Mouse (Mus musculus) embryonic facial prominence, embryonic 15.5 days (tissue): Measurements from ENCODE around the gene Rgsl1. TPM values are rescaled to one million over a fixed set of nuclear protein-coding genes. Genes with fewer than 3 reads are reported as not detected.
"Not testable (repeated sequence)": the region's sequence is repeated elsewhere in the genome, so short reads cannot be mapped to it uniquely, and the experiment has no call there.

Experiments
- ATAC-seq: fragments of 200-750 bp; cut with Nextera tagmentation; 2 replicates; pipeline ENCODE4 v1.8.0; 2017; ENCODE audit warnings: low read depth, moderate TSS enrichment; ENCODE audit not compliant: insufficient number of reproducible peaks, low FRiP score, low TSS enrichment
- H3K27ac ChIP-seq: fragments of 300-500 bp; sonication (generic); replicated peaks from 2 replicates; pipeline ENCODE4 v1.5.1; 2015; ENCODE audit warnings: mild to moderate bottlenecking, inconsistent platforms
- H3K27me3 ChIP-seq: fragments of 300-500 bp; sonication (generic); 2 replicates; pipeline ENCODE4 v1.6.1; 2015; ENCODE audit warnings: inconsistent platforms
- H3K36me3 ChIP-seq: fragments of 300-500 bp; sonication (generic); 2 replicates; pipeline ENCODE4 v1.6.1; 2015; ENCODE audit warnings: mild to moderate bottlenecking, inconsistent platforms
- H3K4me1 ChIP-seq: fragments of 300-500 bp; sonication (generic); 2 replicates; pipeline ENCODE4 v1.6.1; 2015; ENCODE audit warnings: inconsistent platforms
- H3K4me2 ChIP-seq: fragments of 300-500 bp; sonication (generic); replicated peaks from 2 replicates; pipeline ENCODE4 v1.6.1; 2015; ENCODE audit warnings: mild to moderate bottlenecking, inconsistent platforms
- H3K4me3 ChIP-seq: fragments of 300-500 bp; sonication (generic); replicated peaks from 2 replicates; pipeline ENCODE4 v1.5.1; 2015; ENCODE audit warnings: mild to moderate bottlenecking, inconsistent platforms
- H3K9ac ChIP-seq: fragments of 300-500 bp; sonication (generic); 2 replicates; pipeline ENCODE4 v1.6.1; 2015; ENCODE audit warnings: inconsistent platforms
- H3K9me3 ChIP-seq: fragments of 300-500 bp; sonication (generic); replicated peaks from 2 replicates; pipeline ENCODE4 v1.6.1; 2016; ENCODE audit warnings: inconsistent platforms
- WGBS: fragments of 180-500 bp; shearing (Covaris S2); methylation state at CpG from one replicate; pipeline ENCODE4 v1.1.7; 2015; 5-methylcytosine and 5-hydroxymethylcytosine counted together
- polyA plus RNA-seq: library from polyadenylated mRNA; unstranded; fragments of >200 nt; fragmentation: Nextera tagmentation; extraction: Ambion mirVana; gene quantifications from 2 replicates; pipeline ENCODE4 v1.2.1, GENCODE M21; 2015

Gene Rgsl1
- polyA plus RNA-seq = 0.14 and 0.37 TPM in 2 replicates

- no peak for ATAC-seq
- H3K27me3 ChIP-seq = no peaks in the 10 kb centered on the region
- H3K4me3 ChIP-seq = no peak within 1 kb of the TSS
- H3K4me1 ChIP-seq = no peaks in the 10 kb centered on the region
- no peaks in the 10 kb centered on the region for H3K36me3 ChIP-seq
- H3K9ac ChIP-seq = no peak within 1 kb of the TSS
- no peak within 1 kb of the TSS for H3K4me2 ChIP-seq
- WGBS = 95% methylated on average over 8 of the region's 8 CpGs
- H3K9me3 ChIP-seq = no peaks in the 10 kb centered on the region
- H3K27ac ChIP-seq = no peak within 1 kb of the TSS
Observed at GRCm38 (mm10) chr1:153844042-153844441, at the start of gene Rgsl1. TSS of gene Rgsl1 (minus strand) at chr1:153844142.

GRCm38 (mm10) chr1:153891442-153891841, 47.5 kb upstream of the Rgsl1 start, which contains the start of gene Teddm1a:
TSS of gene Teddm1a (plus strand) at chr1:153891742.
- Histone ChIP-seq H3K4me2 (no peak within 1 kb of the TSS), H3K36me3 (no peaks in the 10 kb centered on the region), H3K9me3 (no peaks in the 10 kb centered on the region), H3K27ac (no peak within 1 kb of the TSS), H3K4me3 (no peak within 1 kb of the TSS), H3K27me3 (0 out of 2 replicates have a peak, but pooled peaks cover 3% of the 10 kb centered on the region), H3K4me1 (peaks cover 5% of the 10 kb centered on the region), H3K9ac (no peak within 1 kb of the TSS)
- 51% methylated on average over 4 of the region's 4 CpGs for WGBS
- ATAC-seq = no peak

- no peak overlapping the region for H3K9ac ChIP-seq
- WGBS = 91% methylated on average over 10 of the region's 10 CpGs
- H3K27ac ChIP-seq = no peak overlapping the region
- no peaks in the 10 kb centered on the region for H3K9me3 ChIP-seq
- no peak overlapping the region for H3K4me3 ChIP-seq
- no peaks in the 10 kb centered on the region for H3K36me3 ChIP-seq
- peaks cover 8% of the 10 kb centered on the region for H3K4me1 ChIP-seq
- H3K27me3 ChIP-seq = 0 out of 2 replicates have a peak, but pooled peaks cover 3% of the 10 kb centered on the region
- H3K4me2 ChIP-seq = no peak overlapping the region
- no peak for ATAC-seq
Observed at GRCm38 (mm10) chr1:153890121-153890520, 46.2 kb upstream of the Rgsl1 start.

- ATAC-seq = no peak
- WGBS = 21% methylated on average over 17 of the region's 17 CpGs
- Histone ChIP-seq H3K36me3 (no peaks in the 10 kb centered on the region), H3K27me3 (0 out of 2 replicates have a peak, but pooled peaks cover 1% of the 10 kb centered on the region), H3K9ac (no peak overlapping the region), H3K9me3 (no peaks in the 10 kb centered on the region), H3K4me3 (no peak overlapping the region), H3K4me1 (peaks cover 7% of the 10 kb centered on the region), H3K4me2 (no peak overlapping the region), H3K27ac (no peak overlapping the region)
Observed at GRCm38 (mm10) chr1:153886024-153886633, 42.2 kb upstream of the Rgsl1 start.

- not testable (repeated sequence) for H3K27ac ChIP-seq, H3K9ac ChIP-seq, H3K36me3 ChIP-seq, H3K4me3 ChIP-seq, H3K9me3 ChIP-seq, ATAC-seq, H3K27me3 ChIP-seq, H3K4me2 ChIP-seq, H3K4me1 ChIP-seq
- 93% methylated on average over 17 of the region's 17 CpGs for WGBS
Observed at GRCm38 (mm10) chr1:153880391-153880790, 36.4 kb upstream of the Rgsl1 start.

- no peak within 1 kb of the TSS for H3K9ac ChIP-seq
- no peaks in the 10 kb centered on the region for H3K4me1 ChIP-seq
- 85% methylated on average over 6 of the region's 6 CpGs for WGBS
- H3K4me2 ChIP-seq = no peak within 1 kb of the TSS
- no peaks in the 10 kb centered on the region for H3K36me3 ChIP-seq
- H3K27ac ChIP-seq = no peak within 1 kb of the TSS
- H3K27me3 ChIP-seq = no peaks in the 10 kb centered on the region
- no peak within 1 kb of the TSS for H3K4me3 ChIP-seq
- no peak for ATAC-seq
- H3K9me3 ChIP-seq = no peaks in the 10 kb centered on the region
Observed at GRCm38 (mm10) chr1:153874045-153874444, 30.1 kb upstream of the Rgsl1 start, which contains the start of gene Teddm1b. TSS of gene Teddm1b (plus strand) at chr1:153874345.

- WGBS = 58% methylated on average over 8 of the region's 8 CpGs
- no peaks in the 10 kb centered on the region for H3K27me3 ChIP-seq
- no peak overlapping the region for H3K9ac ChIP-seq
Observed at GRCm38 (mm10) chr1:153855946-153856345, 12.0 kb upstream of the Rgsl1 start.

GRCm38 (mm10) chr1:153852696-153853095, 8.8 kb upstream of the Rgsl1 start:
- H3K4me2 ChIP-seq, H3K9ac ChIP-seq, H3K4me3 ChIP-seq, H3K9me3 ChIP-seq, H3K27ac ChIP-seq, H3K36me3 ChIP-seq, ATAC-seq, H3K4me1 ChIP-seq, H3K27me3 ChIP-seq: not testable (repeated sequence)
- 73% methylated on average over 7 of the region's 7 CpGs for WGBS

More at GRCm38 (mm10) chr1:153855946-153856345, 12.0 kb upstream of the Rgsl1 start:
- no peaks in the 10 kb centered on the region for H3K4me1 ChIP-seq
- no peaks in the 10 kb centered on the region for H3K36me3 ChIP-seq
- no peak overlapping the region for H3K4me2 ChIP-seq
- no peak overlapping the region for H3K27ac ChIP-seq
- H3K9me3 ChIP-seq = no peaks in the 10 kb centered on the region
- no peak for ATAC-seq
- H3K4me3 ChIP-seq = no peak overlapping the region

GRCm38 (mm10) chr1:153846867-153847266, 2.9 kb upstream of the Rgsl1 start:
- H3K27me3 ChIP-seq = no peaks in the 10 kb centered on the region
- no peaks in the 10 kb centered on the region for H3K9me3 ChIP-seq
- H3K27ac ChIP-seq = no peak overlapping the region
- no peaks in the 10 kb centered on the region for H3K36me3 ChIP-seq
- H3K4me1 ChIP-seq = no peaks in the 10 kb centered on the region
- H3K4me2 ChIP-seq = no peak overlapping the region
- no peak overlapping the region for H3K9ac ChIP-seq
- H3K4me3 ChIP-seq = no peak overlapping the region
- 26% methylated on average over 6 of the region's 6 CpGs for WGBS
- no peak; the same call in 1 of the 2 replicates for ATAC-seq

- H3K4me3 ChIP-seq = no peak overlapping the region
- H3K4me2 ChIP-seq = no peak overlapping the region
- no peaks in the 10 kb centered on the region for H3K36me3 ChIP-seq
- H3K4me1 ChIP-seq = no peaks in the 10 kb centered on the region
- 81% methylated on average over 7 of the region's 7 CpGs for WGBS
- no peaks in the 10 kb centered on the region for H3K9me3 ChIP-seq
- H3K27ac ChIP-seq = no peak overlapping the region
- H3K27me3 ChIP-seq = no peaks in the 10 kb centered on the region
- ATAC-seq = no peak
- H3K9ac ChIP-seq = no peak overlapping the region
Observed at GRCm38 (mm10) chr1:153846420-153846819, 2.5 kb upstream of the Rgsl1 start.

GRCm38 (mm10) chr1:153842121-153842740, 1.7 kb downstream of the Rgsl1 start:
- no peak for ATAC-seq
- Histone ChIP-seq H3K27ac (no peak overlapping the region), H3K4me3 (no peak overlapping the region), H3K9ac (no peak overlapping the region), H3K4me1 (no peaks in the 10 kb centered on the region), H3K9me3 (no peaks in the 10 kb centered on the region), H3K36me3 (no peaks in the 10 kb centered on the region), H3K4me2 (no peak overlapping the region), H3K27me3 (no peaks in the 10 kb centered on the region)
- WGBS = 77% methylated on average over 11 of the region's 11 CpGs
